Mouse (Mus musculus) heart, embryonic 14.5 days (tissue): ENCODE data around the gene Clcn1. TPM values are rescaled to one million over a fixed set of nuclear protein-coding genes. Genes with fewer than 3 reads are reported as not detected.
A peak's percentile ranks its signal among the peaks of the same experiment; 100 is the strongest.

Experiments
- ATAC-seq: fragments of 200-750 bp; cut with Nextera tagmentation; 2 replicates; pipeline ENCODE4 v1.8.0; 2017; ENCODE audit warnings: low read depth, moderate TSS enrichment; ENCODE audit not compliant: insufficient number of reproducible peaks, insufficient read depth, low FRiP score
- H3K27ac ChIP-seq, 2 experiments: fragments of 200-500 bp in 1 of 2; fragments of 300-500 bp in 1 of 2; sonication (generic) in 1 of 2; replicated peaks in 1 of 2; 2 replicates each; pipeline ENCODE4 v1.5.1; 2012 to 2014; ENCODE audit warnings: low read depth in 2 of 2, low read length in 2 of 2, control low read depth in 1 of 2, mild to moderate bottlenecking in 1 of 2, mixed read lengths in 1 of 2; ENCODE audit not compliant: control insufficient read depth in 1 of 2, insufficient read depth in 1 of 2
- H3K27me3 ChIP-seq: fragments of 300-500 bp; sonication (generic); 2 replicates; pipeline ENCODE4 v1.6.1; 2014; ENCODE audit warnings: mild to moderate bottlenecking, low read length, control low read depth; ENCODE audit not compliant: control insufficient read depth, insufficient read depth
- H3K36me3 ChIP-seq: fragments of 300-500 bp; sonication (generic); 2 replicates; pipeline ENCODE4 v1.6.1; 2014; ENCODE audit warnings: mild to moderate bottlenecking, control low read depth, low read length, mixed read lengths; ENCODE audit not compliant: control insufficient read depth, insufficient read depth
- H3K4me1 ChIP-seq, 2 experiments: fragments of 200-500 bp in 1 of 2; fragments of 300-500 bp in 1 of 2; sonication (generic) in 1 of 2; 2 replicates each; pipeline ENCODE4 v1.6.1; 2012 to 2014; ENCODE audit warnings: low read length in 2 of 2, control low read depth in 1 of 2, mixed read lengths in 1 of 2; ENCODE audit not compliant: control insufficient read depth in 2 of 2, insufficient read depth in 2 of 2
- H3K4me2 ChIP-seq: fragments of 300-500 bp; sonication (generic); 2 replicates; pipeline ENCODE4 v1.6.1; 2014; ENCODE audit warnings: mild to moderate bottlenecking, low read length
- H3K4me3 ChIP-seq, 2 experiments: fragments of 200-500 bp in 1 of 2; fragments of 300-500 bp in 1 of 2; sonication (generic) in 1 of 2; 2 replicates each; pipeline ENCODE4 v1.5.1; 2012 to 2014; ENCODE audit warnings: low read length in 2 of 2, mild to moderate bottlenecking in 2 of 2, control low read depth in 1 of 2, low read depth in 1 of 2, moderate library complexity in 1 of 2; ENCODE audit not compliant: control insufficient read depth in 1 of 2, insufficient read depth in 1 of 2
- H3K9ac ChIP-seq: fragments of 300-500 bp; sonication (generic); 2 replicates; pipeline ENCODE4 v1.6.1; 2014; ENCODE audit warnings: mild to moderate bottlenecking, low read length
- H3K9me3 ChIP-seq: fragments of 300-500 bp; sonication (generic); 2 replicates; pipeline ENCODE4 v1.6.1; 2016; ENCODE audit warnings: low read length, control low read depth; ENCODE audit not compliant: control insufficient read depth
- WGBS: fragments of 180-500 bp; shearing (Covaris S2); extraction: QIAGEN DNeasy Blood & Tissue Kit; methylation state at CpG from one replicate; pipeline ENCODE4 v1.1.7; 2014; 5-methylcytosine and 5-hydroxymethylcytosine counted together
- polyA plus RNA-seq: library from polyadenylated mRNA; unstranded; fragments of >200 nt; fragmentation: Nextera tagmentation; extraction: Ambion mirVana; gene quantifications from 2 replicates; pipeline ENCODE4 v1.2.1, GENCODE M21; 2014

Gene Clcn1
- polyA plus RNA-seq, 1 experiment from 2014 or later, result 0.86 TPM

DNA sequence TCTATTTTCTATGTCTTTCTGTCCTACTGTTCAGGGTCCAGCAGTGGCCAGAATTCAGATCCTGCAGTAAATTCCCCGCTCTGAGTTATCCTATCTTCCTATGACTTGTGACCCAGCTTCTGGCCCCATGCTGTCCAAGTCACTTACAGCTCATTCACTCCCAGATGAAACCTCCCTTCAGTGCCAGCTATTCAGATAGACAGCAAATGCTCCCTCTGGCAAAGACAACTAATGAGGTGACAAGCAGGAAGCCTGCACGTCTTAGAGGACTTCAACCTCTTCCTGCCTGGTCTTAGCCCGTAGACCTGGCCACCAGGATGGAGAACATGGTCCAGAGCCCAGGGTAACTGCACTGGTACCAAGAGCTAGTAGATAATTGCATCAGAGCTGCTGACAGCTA, 76.5 kb downstream of the Clcn1 start:
- peak overlapping the region in 1 of 2 experiments; percentile 57; a peak in 1 of 4 replicates for H3K27ac ChIP-seq
- no peak overlapping the region for H3K4me2 ChIP-seq
- H3K36me3 ChIP-seq, result peaks cover 39% of the 10 kb centered on the region
- 27% methylated on average over 3 of the region's 3 CpGs for WGBS
- H3K9ac ChIP-seq, result no peak overlapping the region
- no peaks in the 10 kb centered on the region for H3K9me3 ChIP-seq
- ATAC-seq, result no peak
- H3K27me3 ChIP-seq, result no peaks in the 10 kb centered on the region
- no peak overlapping the region for H3K4me3 ChIP-seq
- peaks cover 28 to 34% of the 10 kb centered on the region in 2 experiments for H3K4me1 ChIP-seq

DNA sequence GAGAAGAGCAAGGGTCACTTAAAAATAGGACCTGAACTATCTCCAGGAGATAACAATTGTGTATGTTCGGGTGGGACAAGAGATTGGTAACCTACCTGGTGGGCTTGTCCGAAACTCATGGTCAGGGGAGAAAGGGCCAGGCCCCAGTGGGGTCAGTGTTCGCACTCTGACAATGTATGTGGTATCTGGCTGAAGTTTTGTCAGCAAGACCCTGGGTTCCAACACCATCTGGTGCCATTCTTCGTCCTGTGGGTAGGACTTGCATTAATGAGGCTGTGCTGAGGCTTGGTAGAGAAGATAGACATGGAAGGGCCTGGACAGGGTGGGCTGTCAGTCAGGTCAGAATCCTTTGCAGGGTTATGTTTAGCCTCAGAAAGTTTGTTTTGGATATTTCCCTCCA, 77.6 kb downstream of the Clcn1 start:
- ATAC-seq, result no peak
- H3K9me3 ChIP-seq, result no peaks in the 10 kb centered on the region
- H3K36me3 ChIP-seq, result peaks cover 28% of the 10 kb centered on the region
- no peaks in the 10 kb centered on the region for H3K27me3 ChIP-seq
- peaks cover 21 to 27% of the 10 kb centered on the region in 2 experiments for H3K4me1 ChIP-seq
- no peak overlapping the region for H3K9ac ChIP-seq
- H3K4me2 ChIP-seq, result no peak overlapping the region
- H3K4me3 ChIP-seq, result no peak overlapping the region
- no peak overlapping the region for H3K27ac ChIP-seq
- WGBS, result 78% methylated on average over 4 of the region's 4 CpGs

DNA sequence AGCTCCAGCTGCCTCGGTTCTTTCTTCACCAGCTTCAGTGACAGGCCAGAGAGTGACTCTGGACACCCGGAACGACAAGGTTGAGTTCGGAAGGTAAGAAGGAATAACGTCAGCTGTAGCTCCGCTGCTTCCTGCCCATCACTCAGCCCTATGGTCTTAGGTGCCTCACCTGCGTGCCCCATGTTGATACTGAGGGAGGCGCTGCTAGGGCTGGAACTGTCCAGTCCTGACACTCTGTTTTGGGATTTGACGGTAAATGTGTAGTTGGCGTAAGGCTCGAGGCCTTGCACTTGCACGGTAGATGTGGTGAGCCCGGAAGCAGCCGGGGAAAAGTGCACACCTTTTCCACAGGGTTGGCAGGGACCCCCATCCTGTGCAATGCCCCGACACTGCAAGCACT, 78.1 kb downstream of the Clcn1 start:
- H3K4me1 ChIP-seq, result peaks cover 18 to 24% of the 10 kb centered on the region in 2 experiments
- no peaks in the 10 kb centered on the region for H3K9me3 ChIP-seq
- H3K4me3 ChIP-seq, result no peak overlapping the region
- H3K27ac ChIP-seq, result no peak overlapping the region
- no peak overlapping the region for H3K4me2 ChIP-seq
- no peaks in the 10 kb centered on the region for H3K27me3 ChIP-seq
- peaks cover 22% of the 10 kb centered on the region for H3K36me3 ChIP-seq
- ATAC-seq, result no peak
- WGBS, result 87% methylated on average over 15 of the region's 15 CpGs
- no peak overlapping the region for H3K9ac ChIP-seq

DNA sequence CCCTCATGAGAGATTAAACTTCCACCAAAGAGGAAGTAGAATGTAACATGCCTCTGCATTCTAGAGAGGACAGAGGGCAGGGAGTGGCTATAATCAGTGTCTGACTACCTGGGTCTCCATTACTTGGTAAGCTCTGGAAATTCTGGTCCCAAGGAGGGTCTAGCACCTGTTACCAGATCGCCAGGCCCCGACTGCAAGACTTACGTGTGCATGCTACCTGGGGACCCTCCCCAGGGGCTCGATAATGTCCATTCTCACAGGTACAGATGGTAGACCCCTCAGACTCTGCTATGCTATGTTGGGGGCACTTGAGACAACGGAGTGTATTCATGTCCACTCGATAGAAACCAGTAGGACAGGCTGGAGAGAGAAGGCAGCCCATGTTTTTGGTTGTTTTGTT, 78.7 kb downstream of the Clcn1 start:
- H3K4me2 ChIP-seq, result no peak overlapping the region
- no peak overlapping the region for H3K9ac ChIP-seq
- peaks cover 14 to 24% of the 10 kb centered on the region in 2 experiments for H3K4me1 ChIP-seq
- H3K36me3 ChIP-seq, result peaks cover 16% of the 10 kb centered on the region
- no peaks in the 10 kb centered on the region for H3K27me3 ChIP-seq
- no peak overlapping the region for H3K4me3 ChIP-seq
- WGBS, result 85% methylated on average over 6 of the region's 6 CpGs
- H3K27ac ChIP-seq, result no peak overlapping the region
- no peak for ATAC-seq
- H3K9me3 ChIP-seq, result no peaks in the 10 kb centered on the region

Other genes with a start within 250 kb of the Clcn1 start
- gene Sva, start 248.3 kb upstream of the Clcn1 start, polyA plus RNA-seq, result not detected in 2 replicates
- gene Tas2r139, start 145.7 kb upstream of the Clcn1 start, polyA plus RNA-seq, result not detected in 2 replicates
- gene Tas2r144, start 71.4 kb upstream of the Clcn1 start, polyA plus RNA-seq, result not detected in 2 replicates
- gene Gstk1, start 40.8 kb upstream of the Clcn1 start, polyA plus RNA-seq, result 12.5 and 14.5 TPM in 2 replicates
- gene Tmem139, start 24.7 kb upstream of the Clcn1 start, polyA plus RNA-seq, result 0.23 TPM in 1 of 2 replicates, not detected in the other
- 30.5 and 30.8 TPM in 2 replicates for gene Casp2, start 21.7 kb upstream of the Clcn1 start, polyA plus RNA-seq
- gene Fam131b, start 38.0 kb downstream of the Clcn1 start, polyA plus RNA-seq, result 0.14 and 0.20 TPM in 2 replicates
- gene Zyx, start 62.9 kb downstream of the Clcn1 start, polyA plus RNA-seq, result 167 and 173 TPM in 2 replicates
- gene Epha1, start 86.6 kb downstream of the Clcn1 start, polyA plus RNA-seq, result 0.96 and 1.1 TPM in 2 replicates
- gene Tas2r143, start 113.6 kb downstream of the Clcn1 start, polyA plus RNA-seq, result not detected in 2 replicates
- gene Tas2r135, start 118.7 kb downstream of the Clcn1 start, polyA plus RNA-seq, result not detected in 2 replicates
- gene Tas2r126, start 147.8 kb downstream of the Clcn1 start, polyA plus RNA-seq, result not detected in 2 replicates
- gene Olfr458, start 178.5 kb downstream of the Clcn1 start, polyA plus RNA-seq, result not detected in 2 replicates
- 0.07 TPM in 1 of 2 replicates, not detected in the other for gene Olfr457, start 189.7 kb downstream of the Clcn1 start, polyA plus RNA-seq
- not detected in 2 replicates for gene Olfr456, start 200.5 kb downstream of the Clcn1 start, polyA plus RNA-seq